ENCODE assay signal across 14 mouse cellular contexts in genomic region chr17:7217791-7218329, GRCm38 (mm10). TPM values are rescaled to one million over a fixed set of nuclear protein-coding genes. Genes with fewer than 3 reads are reported as not detected.
DNase-seq lines count a peak whose midpoint lies in the region; ATAC-seq and TF ChIP-seq lines count a peak whose summit lies in the region.
"Had no signal": no experiment of that assay in that cellular context is flagged by ENCODE, and none has a peak within 500 bp of the region (broad histone marks: within the 10 kb centered on the region; RNA-seq: fewer than 3 reads in every experiment).

No protein-coding gene starts in this region.

- no peaks in the 10 kb centered on the region for H3K9me3 ChIP-seq in lung, postnatal 0 days (ENCODE audit: low read length)
- no peaks in the 10 kb centered on the region for H3K9me3 ChIP-seq in hindbrain, embryonic 15.5 days
- H3K9me3 ChIP-seq: embryonic facial prominence, embryonic 12.5 days; intestine, embryonic 15.5 days; limb, embryonic 13.5 days had no signal

- H3K4me3 ChIP-seq in heart, adult 2 months, result no peak overlapping the region
- no peak overlapping the region for H3K4me3 ChIP-seq in lung, postnatal 0 days (ENCODE audit: low read depth, low read length)
- H3K4me3 ChIP-seq in hindbrain, embryonic 15.5 days, result no peak overlapping the region
- no peak overlapping the region for H3K4me3 ChIP-seq in kidney, adult 2 months (ENCODE audit: insufficient read depth, low read depth, low read length)
- H3K4me3 ChIP-seq: embryonic facial prominence, embryonic 12.5 days; intestine, embryonic 15.5 days; limb, embryonic 13.5 days had no signal

- no peak for DNase-seq in heart, adult 2 months
- no peak for DNase-seq in heart, postnatal 10 days
- no peak for DNase-seq in lung, postnatal 0 days (ENCODE audit: low spot score)
- DNase-seq in lung, postnatal 25 days (ENCODE audit: low spot score), result no peak
- DNase-seq in R1 (ENCODE audit: low read depth, low spot score), result peak; percentile 40
- no peak for DNase-seq in kidney, adult 2 months
- no peak for DNase-seq in left cerebral cortex, adult 11 months (ENCODE audit: low spot score)
- DNase-seq: adrenal gland, adult 8-10 months; cerebellum, adult 11 months; kidney, postnatal 36 days had no signal

- ATAC-seq in lung, postnatal 0 days, result no peak
- ATAC-seq in hindbrain, embryonic 15.5 days (ENCODE audit: low FRiP score, low read depth), result no peak
- ATAC-seq: intestine, embryonic 15.5 days had no signal

- TF ChIP-seq EP300 in heart, adult 2 months (IDR thresholded peaks at IDR 0.05; ENCODE audit: insufficient read depth, low read depth, low read length), result no peak
- TF ChIP-seq EP300 in lung, postnatal 0 days (IDR thresholded peaks at IDR 0.05), result no peak

- no peak overlapping the region for H3K27ac ChIP-seq in heart, adult 2 months
- H3K27ac ChIP-seq in lung, postnatal 0 days (ENCODE audit: low read length), result no peak overlapping the region
- peak overlapping the region; percentile 32 for H3K27ac ChIP-seq in hindbrain, embryonic 15.5 days (replicated peaks)
- no peak overlapping the region for H3K27ac ChIP-seq in kidney, adult 2 months (ENCODE audit: insufficient read depth, low read depth, low read length)
- H3K27ac ChIP-seq: intestine, embryonic 15.5 days; limb, embryonic 13.5 days had no signal

- WGBS in heart, adult 2 months, result 64% methylated on average over 11 of the region's 11 CpGs
- 62% methylated on average over 11 of the region's 11 CpGs for WGBS in lung, postnatal 0 days
- WGBS in hindbrain, embryonic 15.5 days, result 55% methylated on average over 11 of the region's 11 CpGs
- 77% methylated on average over 11 of the region's 11 CpGs for WGBS in kidney, adult 2 months

- no peak for TF ChIP-seq POLR2A in heart, adult 2 months (IDR thresholded peaks at IDR 0.05; ENCODE audit: insufficient read depth, low read depth, low read length)
- no peak for TF ChIP-seq POLR2A in kidney, adult 2 months (IDR thresholded peaks at IDR 0.05; ENCODE audit: low read depth, low read length)

- peaks cover 16% of the 10 kb centered on the region for H3K4me1 ChIP-seq in heart, adult 2 months (ENCODE audit: control insufficient read depth, insufficient read depth, low read length)
- H3K4me1 ChIP-seq in lung, postnatal 0 days (ENCODE audit: insufficient read depth, low read depth, low read length), result peaks cover 9% of the 10 kb centered on the region; the same call in 1 of the 2 replicates
- peaks cover 27% of the 10 kb centered on the region for H3K4me1 ChIP-seq in hindbrain, embryonic 15.5 days (replicated peaks)
- H3K4me1 ChIP-seq in kidney, adult 2 months (ENCODE audit: control insufficient read depth, insufficient read depth, low read length), result no peaks in the 10 kb centered on the region

- peak; percentile 15; the same call in 1 of the 2 replicates for TF ChIP-seq CTCF in heart, adult 2 months (IDR thresholded peaks at IDR 0.05)
- peak; percentile 15 for TF ChIP-seq CTCF in lung, postnatal 0 days (IDR thresholded peaks at IDR 0.05)
- TF ChIP-seq CTCF in kidney, adult 2 months (conservative IDR thresholded peaks at IDR 0.05; ENCODE audit: insufficient read depth, insufficient read length, low read depth, low read length), result no peak

- H3K27me3 ChIP-seq in heart, adult 2 months (ENCODE audit: control insufficient read depth, insufficient read depth, low read length), result no peaks in the 10 kb centered on the region
- H3K27me3 ChIP-seq in lung, postnatal 0 days (replicated peaks; ENCODE audit: insufficient read depth, low read length), result no peaks in the 10 kb centered on the region
- H3K27me3 ChIP-seq in hindbrain, embryonic 15.5 days, result no peaks in the 10 kb centered on the region
- H3K27me3 ChIP-seq in kidney, adult 2 months (replicated peaks; ENCODE audit: control insufficient read depth, insufficient read depth, low read length), result no peaks in the 10 kb centered on the region
- H3K27me3 ChIP-seq: embryonic facial prominence, embryonic 12.5 days; intestine, embryonic 15.5 days; limb, embryonic 13.5 days had no signal

- no peak overlapping the region for H3K4me2 ChIP-seq in lung, postnatal 0 days (replicated peaks; ENCODE audit: low read depth, low read length)
- H3K4me2 ChIP-seq in hindbrain, embryonic 15.5 days, result no peak overlapping the region
- H3K4me2 ChIP-seq: embryonic facial prominence, embryonic 12.5 days; intestine, embryonic 15.5 days; limb, embryonic 13.5 days had no signal

- H3K9ac ChIP-seq in heart, adult 2 months (ENCODE audit: low read depth, low read length), result no peak overlapping the region
- H3K9ac ChIP-seq in lung, postnatal 0 days (replicated peaks; ENCODE audit: low read depth), result no peak overlapping the region
- no peak overlapping the region for H3K9ac ChIP-seq in hindbrain, embryonic 15.5 days
- H3K9ac ChIP-seq: embryonic facial prominence, embryonic 12.5 days; intestine, embryonic 15.5 days; limb, embryonic 13.5 days had no signal

- intact Hi-C loops in heart, adult 2 months (cut with DNase I), result no loop called here
- intact Hi-C loops in heart, postnatal 10 days (cut with DNase I), result no loop called here

- H3K79me2 ChIP-seq in heart, adult 2 months (replicated peaks; ENCODE audit: control insufficient read depth, insufficient read depth, low read length), result 0 out of 2 replicates have a peak, but pooled peaks cover 1% of the 10 kb centered on the region

- no peaks in the 10 kb centered on the region for H3K36me3 ChIP-seq in heart, adult 2 months (ENCODE audit: control insufficient read depth, insufficient read depth, low read length)
- no peaks in the 10 kb centered on the region for H3K36me3 ChIP-seq in lung, postnatal 0 days (ENCODE audit: insufficient read depth, low read length)
- H3K36me3 ChIP-seq in hindbrain, embryonic 15.5 days, result no peaks in the 10 kb centered on the region
- H3K36me3 ChIP-seq in kidney, adult 2 months (ENCODE audit: control insufficient read depth, insufficient read depth, low read length), result no peaks in the 10 kb centered on the region
- H3K36me3 ChIP-seq: embryonic facial prominence, embryonic 12.5 days; intestine, embryonic 15.5 days; limb, embryonic 13.5 days had no signal

RNA-seq across cellular contexts. Expression of gene Rps6ka2, which starts 47.9 kb away (rescaled TPM):
- total RNA-seq in heart, adult 2 months (2021), result 10 to 100 TPM; 33.6 to 33.7 TPM
- 26.4 and 45.6 TPM in 2 replicates for polyA plus RNA-seq in heart, adult 2 months (2012; rRNA removed)
- 10 to 100 TPM; 16.7 to 20.9 TPM for total RNA-seq in heart, postnatal 10 days (2021)
- polyA plus RNA-seq in lung, postnatal 0 days (2015; fragmentation: Nextera tagmentation; extraction: Ambion mirVana), result 7.1 and 8.4 TPM in 2 replicates
- 21.9 and 22.5 TPM in 2 replicates for polyA plus RNA-seq in hindbrain, embryonic 15.5 days (2015; fragmentation: Nextera tagmentation; extraction: Ambion mirVana)
- polyA plus RNA-seq in kidney, adult 2 months (2012; rRNA removed), result 5.3 and 5.5 TPM in 2 replicates
